Mouse (Mus musculus) forebrain, embryonic 11.5 days (tissue): ENCODE measurements at regions not wholly inside any gene's neighbourhood (a gene's known extent, or its start where the extent isn't known, plus 50 kb on each side); places are given as distances from the start of the nearest gene placed in this dataset.

Experiments
- ATAC-seq: fragments of 200-750 bp; cut with Nextera tagmentation; replicated peaks from 2 replicates; pipeline ENCODE4 v1.8.0; 2017; ENCODE audit warnings: moderate TSS enrichment; ENCODE audit not compliant: low FRiP score
- DNase-seq: peaks from one replicate; pipeline ENCODE4 v3.0.0-alpha.2; 2017; ENCODE audit warnings: low spot score
- H3K27ac ChIP-seq: fragments of 300-500 bp; sonication (generic); 2 replicates; pipeline ENCODE4 v1.5.1; 2014; ENCODE audit warnings: low read depth, low read length
- H3K27me3 ChIP-seq: fragments of 300-500 bp; sonication (generic); 2 replicates; pipeline ENCODE4 v1.6.1; 2014; ENCODE audit warnings: mild to moderate bottlenecking, low read length, mixed read lengths; ENCODE audit not compliant: control insufficient read depth, insufficient read depth
- H3K36me3 ChIP-seq: fragments of 300-500 bp; sonication (generic); 2 replicates; pipeline ENCODE4 v1.6.1; 2014; ENCODE audit warnings: mild to moderate bottlenecking, low read length, moderate library complexity, mixed read lengths; ENCODE audit not compliant: control insufficient read depth, insufficient read depth
- H3K4me1 ChIP-seq: fragments of 300-500 bp; sonication (generic); replicated peaks from 2 replicates; pipeline ENCODE4 v1.6.1; 2014; ENCODE audit warnings: low read length, mixed read lengths; ENCODE audit not compliant: control insufficient read depth, insufficient read depth
- H3K4me2 ChIP-seq: fragments of 300-500 bp; sonication (generic); 2 replicates; pipeline ENCODE4 v1.6.1; 2014; ENCODE audit warnings: low read depth, mild to moderate bottlenecking, low read length, moderate library complexity, mixed read lengths; ENCODE audit not compliant: severe bottlenecking
- H3K4me3 ChIP-seq: fragments of 300-500 bp; sonication (generic); 2 replicates; pipeline ENCODE4 v1.5.1; 2014; ENCODE audit warnings: low read depth, low read length
- H3K9ac ChIP-seq: fragments of 300-500 bp; sonication (generic); 2 replicates; pipeline ENCODE4 v1.6.1; 2014; ENCODE audit warnings: low read length
- H3K9me3 ChIP-seq: fragments of 300-500 bp; sonication (generic); 2 replicates; pipeline ENCODE4 v1.6.1; 2016; ENCODE audit warnings: low read length, mixed read lengths; ENCODE audit not compliant: control insufficient read depth
- WGBS: fragments of 180-500 bp; shearing (Covaris S2); extraction: QIAGEN DNeasy Blood & Tissue Kit; methylation state at CpG from one replicate; pipeline ENCODE4 v1.1.7; 2014; 5-methylcytosine and 5-hydroxymethylcytosine counted together

DNA sequence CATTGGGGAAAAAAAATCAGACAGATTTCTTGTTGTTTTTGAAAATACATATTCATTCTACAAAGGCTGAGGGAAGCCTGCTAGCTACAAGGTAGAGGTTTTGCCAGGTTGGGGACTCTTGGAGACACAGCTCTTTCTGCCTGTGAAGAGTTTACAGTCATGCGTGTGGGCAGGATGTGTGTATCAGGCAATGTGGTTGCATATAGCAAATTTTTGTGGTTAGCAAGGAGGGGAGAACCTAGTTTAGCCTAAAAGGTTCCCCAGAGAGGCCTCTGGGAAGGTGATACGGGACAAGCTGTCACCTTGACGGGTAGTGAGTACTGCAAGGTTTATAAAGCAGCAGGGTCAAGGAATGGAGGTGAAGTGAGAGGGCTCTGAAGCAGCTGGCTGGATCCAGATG lies 54.8 kb upstream of the Haao start:
- Histone ChIP-seq H3K4me3 (no peak overlapping the region), H3K9me3 (no peaks in the 10 kb centered on the region), H3K27ac (no peak overlapping the region), H3K9ac (no peak overlapping the region), H3K27me3 (no peaks in the 10 kb centered on the region), H3K4me1 (no peaks in the 10 kb centered on the region), H3K4me2 (no peak overlapping the region), H3K36me3 (no peaks in the 10 kb centered on the region)
- 76% methylated on average over 3 of the region's 3 CpGs for WGBS
- no peak for DNase-seq
- no peak for ATAC-seq

DNA sequence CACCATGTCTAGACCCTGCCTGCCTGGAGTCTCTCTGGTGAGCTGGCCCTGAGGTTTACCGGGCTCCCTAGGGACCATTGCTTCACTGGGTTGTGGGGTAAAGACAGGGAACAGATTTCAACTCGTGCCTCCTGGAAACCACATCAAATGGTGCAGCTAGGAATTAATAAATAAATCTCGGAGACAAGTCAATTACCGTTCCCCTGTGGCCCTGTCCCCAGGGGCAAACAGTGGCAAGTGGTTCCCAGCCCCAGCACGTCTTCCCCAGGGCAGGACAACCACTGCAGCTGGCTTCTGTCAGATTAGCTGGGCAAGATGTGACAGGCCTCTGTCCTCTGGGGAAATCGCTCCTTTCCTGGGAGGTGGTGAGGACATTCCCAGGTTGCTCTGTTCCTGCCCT lies 54.3 kb upstream of the Haao start:
- Histone ChIP-seq H3K9ac (no peak overlapping the region), H3K4me3 (no peak overlapping the region), H3K4me2 (no peak overlapping the region), H3K9me3 (no peaks in the 10 kb centered on the region), H3K27ac (no peak overlapping the region), H3K27me3 (no peaks in the 10 kb centered on the region), H3K36me3 (no peaks in the 10 kb centered on the region), H3K4me1 (no peaks in the 10 kb centered on the region)
- WGBS = 66% methylated on average over 6 of the region's 6 CpGs
- ATAC-seq (no peak), DNase-seq (no peak)

DNA sequence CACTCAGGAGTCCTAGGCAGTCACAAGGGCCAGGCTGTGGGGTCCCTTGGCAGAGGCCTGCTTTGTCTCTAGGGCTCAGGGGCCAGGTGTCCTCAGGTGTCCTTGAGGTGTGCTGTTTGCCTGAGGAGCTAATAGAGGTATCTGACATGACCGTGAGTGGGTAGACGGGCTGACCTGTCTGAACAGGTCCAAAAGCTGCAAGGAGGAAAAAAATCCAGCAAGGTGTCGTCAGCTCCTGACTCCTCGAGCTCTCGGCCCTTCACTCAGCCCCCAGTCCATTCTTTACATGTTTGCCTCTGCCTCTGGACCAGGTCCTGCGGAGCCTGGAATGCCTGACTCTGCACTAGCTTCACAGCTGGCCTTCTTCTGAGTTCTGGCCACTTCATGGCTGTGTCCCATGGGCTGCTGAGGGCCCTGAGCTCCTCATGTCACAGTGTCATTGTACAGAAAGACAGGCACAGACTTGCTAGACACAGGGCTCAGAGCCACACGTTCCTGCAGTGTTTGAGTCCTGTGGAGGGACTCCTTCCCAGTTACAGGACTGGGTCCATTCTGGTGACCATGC lies 51.9 kb upstream of the Haao start:
- Histone ChIP-seq H3K9ac (no peak overlapping the region), H3K4me1 (0 out of 2 replicates have a peak, but pooled peaks cover 2% of the 10 kb centered on the region), H3K4me2 (no peak overlapping the region), H3K27me3 (no peaks in the 10 kb centered on the region), H3K4me3 (no peak overlapping the region), H3K27ac (no peak overlapping the region), H3K36me3 (no peaks in the 10 kb centered on the region), H3K9me3 (no peaks in the 10 kb centered on the region)
- 73% methylated on average over 7 of the region's 7 CpGs for WGBS
- ATAC-seq (no peak), DNase-seq (no peak)

DNA sequence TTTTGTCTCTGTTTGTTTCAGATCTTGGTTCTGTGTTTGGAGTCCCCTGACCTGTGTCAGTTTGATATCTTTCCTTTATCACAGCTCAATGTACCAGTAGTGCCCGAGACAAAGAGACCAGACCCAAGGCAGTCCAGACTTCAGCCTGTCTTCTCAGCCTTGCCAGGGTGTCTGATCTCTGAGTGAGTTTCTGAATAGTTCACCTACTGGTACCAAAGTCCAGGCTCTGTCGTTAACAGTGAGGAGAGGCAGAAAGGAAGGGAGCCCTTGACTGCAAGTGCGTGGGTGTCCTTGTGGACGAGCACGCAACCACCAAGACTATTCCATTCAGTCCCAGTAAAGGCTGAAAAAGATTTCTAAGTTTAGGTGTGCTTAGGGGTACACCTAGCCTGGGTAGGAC lies 50.8 kb upstream of the Haao start:
- Histone ChIP-seq H3K27ac (no peak overlapping the region), H3K27me3 (no peaks in the 10 kb centered on the region), H3K4me3 (no peak overlapping the region), H3K36me3 (no peaks in the 10 kb centered on the region), H3K4me1 (0 out of 2 replicates have a peak, but pooled peaks cover 2% of the 10 kb centered on the region), H3K9ac (no peak overlapping the region), H3K4me2 (no peak overlapping the region), H3K9me3 (no peaks in the 10 kb centered on the region)
- DNase-seq = no peak
- no peak for ATAC-seq
- WGBS = 84% methylated on average over 5 of the region's 5 CpGs
